Mouse (Mus musculus) liver, embryonic 13.5 days (tissue): ENCODE results near the gene Clec4b2. TPM values are rescaled to one million over a fixed set of nuclear protein-coding genes. Genes with fewer than 3 reads are reported as not detected.
"Not testable (repeated sequence)": the region's sequence is repeated elsewhere in the genome, so short reads cannot be mapped to it uniquely, and the experiment has no call there.

Experiments
- ATAC-seq: fragments of 200-750 bp; cut with Nextera tagmentation; 2 replicates; pipeline ENCODE4 v1.8.0; 2017; ENCODE audit warnings: low read depth, mild to moderate bottlenecking, moderate number of reproducible peaks, moderate library complexity
- DNase-seq: peaks from one replicate; pipeline ENCODE4 v3.0.0; 2022
- H3K27ac ChIP-seq: fragments of 300-500 bp; sonication (generic); 2 replicates; pipeline ENCODE4 v1.5.1; 2015; ENCODE audit warnings: moderate library complexity, mild to moderate bottlenecking, inconsistent platforms
- H3K27me3 ChIP-seq: fragments of 300-500 bp; sonication (generic); 2 replicates; pipeline ENCODE4 v1.6.1; 2015; ENCODE audit warnings: mild to moderate bottlenecking, inconsistent platforms
- H3K36me3 ChIP-seq: fragments of 300-500 bp; sonication (generic); 2 replicates; pipeline ENCODE4 v1.6.1; 2015; ENCODE audit warnings: mild to moderate bottlenecking, inconsistent platforms
- H3K4me1 ChIP-seq: fragments of 300-500 bp; sonication (generic); replicated peaks from 2 replicates; pipeline ENCODE4 v1.6.1; 2015; ENCODE audit warnings: inconsistent platforms
- H3K4me2 ChIP-seq: fragments of 300-500 bp; sonication (generic); 2 replicates; pipeline ENCODE4 v1.6.1; 2015; ENCODE audit warnings: inconsistent platforms, mild to moderate bottlenecking, moderate library complexity
- H3K4me3 ChIP-seq: fragments of 300-500 bp; sonication (generic); replicated peaks from 2 replicates; pipeline ENCODE4 v1.5.1; 2015; ENCODE audit warnings: mild to moderate bottlenecking, inconsistent platforms
- H3K9ac ChIP-seq: fragments of 300-500 bp; sonication (generic); 2 replicates; pipeline ENCODE4 v1.6.1; 2015; ENCODE audit warnings: mild to moderate bottlenecking, inconsistent platforms
- H3K9me3 ChIP-seq: fragments of 300-500 bp; sonication (generic); replicated peaks from 2 replicates; pipeline ENCODE4 v1.6.1; 2016; ENCODE audit warnings: inconsistent platforms
- WGBS: fragments of 180-500 bp; shearing (Covaris S2); methylation state at CpG from one replicate; pipeline ENCODE4 v1.1.7; 2015; ENCODE audit not compliant: insufficient replicate concordance; 5-methylcytosine and 5-hydroxymethylcytosine counted together
- polyA plus RNA-seq: library from polyadenylated mRNA; unstranded; fragments of >200 nt; fragmentation: Nextera tagmentation; extraction: Ambion mirVana; gene quantifications from 2 replicates; pipeline ENCODE4 v1.2.1, GENCODE M21; 2015

Gene Clec4b2
- 0.08 and 0.09 TPM in 2 replicates for polyA plus RNA-seq

DNA sequence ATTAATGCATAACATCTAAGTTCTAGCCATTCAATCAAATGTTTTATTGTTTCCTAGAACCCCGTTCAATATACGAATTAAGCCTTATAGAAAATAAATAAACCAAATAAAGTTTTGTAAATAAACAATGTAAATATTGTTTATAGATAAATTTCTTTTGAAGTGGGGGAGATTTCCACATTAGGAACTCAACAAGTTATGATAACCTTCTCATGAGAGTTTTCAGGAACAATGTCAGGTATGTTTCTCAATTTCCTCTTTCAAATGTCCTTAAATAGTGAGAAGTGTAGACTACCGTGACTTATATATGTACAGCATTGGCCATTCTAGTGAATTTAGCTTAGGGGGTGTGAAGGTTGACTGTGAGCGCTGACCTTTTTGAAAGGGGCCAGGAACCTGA is at the start of gene Clec4b2:
Gene Clec4b2 (plus strand): TSS at position 301 of the 400 bp plus-strand sequence.
- ATAC-seq: no peak
- Histone ChIP-seq H3K9ac (no peak within 1 kb of the TSS), H3K9me3 (no peaks in the 10 kb centered on the region; the same call in 1 of the 2 replicates), H3K27me3 (no peaks in the 10 kb centered on the region), H3K4me1 (no peaks in the 10 kb centered on the region), H3K4me3 (no peak within 1 kb of the TSS), H3K27ac (no peak within 1 kb of the TSS), H3K4me2 (no peak within 1 kb of the TSS), H3K36me3 (no peaks in the 10 kb centered on the region)
- no peak for DNase-seq
- WGBS: 64% methylated on average over 4 of the region's 4 CpGs

- no peaks in the 10 kb centered on the region for H3K4me1 ChIP-seq
- no peaks in the 10 kb centered on the region for H3K27me3 ChIP-seq
- H3K4me3 ChIP-seq: no peak overlapping the region
- ATAC-seq (no peak), DNase-seq (no peak)
- no peaks in the 10 kb centered on the region for H3K9me3 ChIP-seq
- 25% methylated on average over 3 of the region's 3 CpGs for WGBS
- H3K9ac ChIP-seq: no peak overlapping the region
- no peaks in the 10 kb centered on the region for H3K36me3 ChIP-seq
- H3K4me2 ChIP-seq: no peak overlapping the region
- no peak overlapping the region for H3K27ac ChIP-seq
Observed at GRCm38 (mm10) chr6:123123195-123123594, 49.5 kb upstream of the Clec4b2 start.

DNA sequence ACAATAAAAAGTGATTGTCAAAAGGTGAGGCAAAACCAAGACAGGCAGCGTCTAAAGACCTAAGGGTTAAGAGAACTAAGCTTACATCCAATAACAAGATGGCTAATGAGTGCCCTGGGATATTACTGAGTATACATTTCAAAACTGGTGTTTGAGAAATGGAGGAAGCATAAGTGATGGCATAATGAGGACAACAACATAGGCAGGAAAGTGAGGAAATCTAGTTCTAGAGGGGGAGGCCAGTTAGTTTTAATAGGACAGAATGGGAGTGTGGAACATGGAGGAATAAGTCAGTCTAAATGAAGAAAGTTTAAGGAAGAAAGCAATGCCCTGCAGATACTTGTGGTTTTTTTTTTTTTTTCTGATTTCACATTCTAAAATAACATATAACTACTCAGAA is 45.5 kb upstream of the Clec4b2 start:
- Histone ChIP-seq H3K9me3 (no peaks in the 10 kb centered on the region), H3K27ac (no peak overlapping the region), H3K4me1 (no peaks in the 10 kb centered on the region), H3K9ac (no peak overlapping the region), H3K4me3 (no peak overlapping the region), H3K27me3 (no peaks in the 10 kb centered on the region), H3K4me2 (no peak overlapping the region), H3K36me3 (no peaks in the 10 kb centered on the region)
- DNase-seq: no peak
- ATAC-seq: no peak
- WGBS: 38% methylated on average over 1 of the region's 1 CpGs

GRCm38 (mm10) chr6:123137766-123138526 is 34.7 kb upstream of the Clec4b2 start:
- H3K27ac ChIP-seq, H3K27me3 ChIP-seq, H3K36me3 ChIP-seq, ATAC-seq, H3K4me3 ChIP-seq, H3K4me2 ChIP-seq, DNase-seq, H3K4me1 ChIP-seq, H3K9me3 ChIP-seq, H3K9ac ChIP-seq: not testable (repeated sequence)
- 51% methylated on average over 29 of the region's 29 CpGs for WGBS

- no peak overlapping the region for H3K4me2 ChIP-seq
- no peaks in the 10 kb centered on the region for H3K27me3 ChIP-seq
- no peak overlapping the region for H3K9ac ChIP-seq
- H3K4me1 ChIP-seq: no peaks in the 10 kb centered on the region
- WGBS: 19% methylated on average over 1 of the region's 1 CpGs
- ATAC-seq (no peak), DNase-seq (no peak)
- no peaks in the 10 kb centered on the region for H3K9me3 ChIP-seq
- H3K36me3 ChIP-seq: no peaks in the 10 kb centered on the region
- no peak overlapping the region for H3K4me3 ChIP-seq
- H3K27ac ChIP-seq: no peak overlapping the region
Observed at GRCm38 (mm10) chr6:123170106-123170505, 2.6 kb upstream of the Clec4b2 start.

DNA sequence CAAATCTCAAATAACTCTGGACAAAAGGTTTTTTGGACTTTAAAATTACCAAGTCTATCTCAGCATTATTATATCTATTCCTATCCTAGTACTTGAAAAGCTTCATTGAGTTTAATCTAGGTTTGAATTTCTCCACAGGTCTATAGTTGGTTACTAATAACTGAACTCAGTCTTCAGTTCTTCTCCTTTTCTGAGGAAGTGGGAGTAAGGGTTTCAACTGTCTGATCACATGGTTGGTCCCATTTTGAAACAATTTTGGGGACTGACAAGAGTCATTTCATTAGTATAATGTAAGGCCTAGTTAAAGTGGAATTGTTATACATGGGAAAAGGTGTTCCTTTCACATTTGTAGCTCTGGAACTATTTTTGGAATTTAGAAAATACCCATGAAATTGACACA is 1.7 kb upstream of the Clec4b2 start:
- Histone ChIP-seq H3K4me1 (no peaks in the 10 kb centered on the region), H3K36me3 (no peaks in the 10 kb centered on the region), H3K9me3 (no peaks in the 10 kb centered on the region; the same call in 1 of the 2 replicates), H3K27me3 (no peaks in the 10 kb centered on the region), H3K4me3 (no peak overlapping the region), H3K4me2 (no peak overlapping the region), H3K9ac (no peak overlapping the region), H3K27ac (no peak overlapping the region)
- DNase-seq (no peak), ATAC-seq (no peak)

- WGBS: 53% methylated on average over 1 of the region's 1 CpGs
Observed at GRCm38 (mm10) chr6:123175549-123175948, 2.9 kb downstream of the Clec4b2 start.

GRCm38 (mm10) chr6:123184862-123185261 is 12.2 kb downstream of the Clec4b2 start:
- H3K4me1 ChIP-seq, DNase-seq, H3K27me3 ChIP-seq, H3K4me3 ChIP-seq, H3K27ac ChIP-seq, H3K4me2 ChIP-seq, H3K36me3 ChIP-seq, ATAC-seq, H3K9me3 ChIP-seq, H3K9ac ChIP-seq: not testable (repeated sequence)
- WGBS: 60% methylated on average over 2 of the region's 2 CpGs

More at GRCm38 (mm10) chr6:123175549-123175948, 2.9 kb downstream of the Clec4b2 start:
- Histone ChIP-seq H3K36me3 (no peaks in the 10 kb centered on the region), H3K4me1 (no peaks in the 10 kb centered on the region), H3K9ac (no peak overlapping the region), H3K27ac (no peak overlapping the region), H3K4me3 (no peak overlapping the region), H3K4me2 (no peak overlapping the region), H3K9me3 (no peaks in the 10 kb centered on the region; the same call in 1 of the 2 replicates), H3K27me3 (no peaks in the 10 kb centered on the region)
- DNase-seq: no peak
- no peak for ATAC-seq

- no peak overlapping the region for H3K9ac ChIP-seq
- no peaks in the 10 kb centered on the region for H3K27me3 ChIP-seq
- peak overlapping the region; percentile 72 for H3K27ac ChIP-seq
- peaks cover 5% of the 10 kb centered on the region; the same call in 1 of the 2 replicates for H3K4me1 ChIP-seq
- DNase-seq: peak; percentile 58
- WGBS: 63% methylated on average over 1 of the region's 1 CpGs
- H3K4me2 ChIP-seq: no peak overlapping the region
- no peaks in the 10 kb centered on the region for H3K9me3 ChIP-seq
- peak; percentile 91 for ATAC-seq
- no peaks in the 10 kb centered on the region for H3K36me3 ChIP-seq
- H3K4me3 ChIP-seq: no peak overlapping the region
Observed at GRCm38 (mm10) chr6:123207187-123208076, 34.7 kb downstream of the Clec4b2 start.

GRCm38 (mm10) chr6:123208077-123208439 is 35.4 kb downstream of the Clec4b2 start:
- H3K4me3 ChIP-seq, H3K9ac ChIP-seq, H3K4me1 ChIP-seq, H3K36me3 ChIP-seq, H3K27me3 ChIP-seq, H3K9me3 ChIP-seq, H3K4me2 ChIP-seq, DNase-seq: not testable (repeated sequence)
- ATAC-seq: peak; percentile 43
- H3K27ac ChIP-seq: peak overlapping the region; percentile 72

- H3K4me2 ChIP-seq: no peak overlapping the region
- H3K36me3 ChIP-seq: no peaks in the 10 kb centered on the region
- no peaks in the 10 kb centered on the region for H3K27me3 ChIP-seq
- 61% methylated on average over 1 of the region's 1 CpGs for WGBS
- peaks cover 5% of the 10 kb centered on the region; the same call in 1 of the 2 replicates for H3K4me1 ChIP-seq
- no peaks in the 10 kb centered on the region for H3K9me3 ChIP-seq
- no peak for ATAC-seq
- no peak overlapping the region for H3K4me3 ChIP-seq
- no peak overlapping the region for H3K27ac ChIP-seq
- DNase-seq: no peak
- H3K9ac ChIP-seq: no peak overlapping the region
Observed at GRCm38 (mm10) chr6:123211726-123212125, 39.0 kb downstream of the Clec4b2 start.
